Mouse (Mus musculus): ENCODE data around the gene Inpp5b.
A peak's percentile ranks its signal among the peaks of the same experiment; 100 is the strongest.
"Not testable (repeated sequence)": the region's sequence is repeated elsewhere in the genome, so short reads cannot be mapped to it uniquely, and the experiment has no call there.

Gene Inpp5b

DNA sequence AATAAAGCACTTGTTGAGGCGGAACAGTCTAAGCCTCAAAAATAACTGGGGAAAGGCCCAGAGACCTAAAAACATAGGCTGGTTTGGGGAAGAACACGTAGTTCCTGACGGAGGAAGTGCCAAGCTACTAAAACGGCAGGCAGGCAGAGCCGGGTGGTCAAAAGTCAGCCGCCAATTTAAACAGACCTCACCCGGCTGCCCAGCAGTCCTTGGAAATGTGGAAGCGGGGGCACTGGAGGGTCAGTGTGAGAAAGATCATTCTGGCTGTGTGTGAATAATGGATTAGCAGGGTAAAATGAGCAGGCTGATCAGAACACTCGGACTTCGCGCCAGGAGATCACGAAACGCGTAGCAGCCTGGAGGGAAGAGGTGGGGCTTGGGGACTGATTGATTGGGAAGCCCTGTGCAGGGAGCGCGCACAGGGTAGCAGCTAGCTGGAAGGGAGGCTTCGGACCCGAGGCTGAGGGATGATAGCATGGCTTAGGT lies 31.6 kb upstream of the Inpp5b start:
- DNase-seq (ENCODE audit: low read depth, low spot score), result peak; percentile 22

GRCm38 (mm10) chr4:124710776-124711291 lies 30.8 kb upstream of the Inpp5b start:
- peak; percentile 73 for DNase-seq (ENCODE audit: low read depth, low spot score)

- DNase-seq (ENCODE audit: low read depth, low spot score), result no peak
Observed at GRCm38 (mm10) chr4:124712618-124713017, 29.0 kb upstream of the Inpp5b start.

GRCm38 (mm10) chr4:124713850-124714249 lies 27.8 kb upstream of the Inpp5b start:
- DNase-seq (ENCODE audit: low read depth, low spot score), result not testable (repeated sequence)

DNA sequence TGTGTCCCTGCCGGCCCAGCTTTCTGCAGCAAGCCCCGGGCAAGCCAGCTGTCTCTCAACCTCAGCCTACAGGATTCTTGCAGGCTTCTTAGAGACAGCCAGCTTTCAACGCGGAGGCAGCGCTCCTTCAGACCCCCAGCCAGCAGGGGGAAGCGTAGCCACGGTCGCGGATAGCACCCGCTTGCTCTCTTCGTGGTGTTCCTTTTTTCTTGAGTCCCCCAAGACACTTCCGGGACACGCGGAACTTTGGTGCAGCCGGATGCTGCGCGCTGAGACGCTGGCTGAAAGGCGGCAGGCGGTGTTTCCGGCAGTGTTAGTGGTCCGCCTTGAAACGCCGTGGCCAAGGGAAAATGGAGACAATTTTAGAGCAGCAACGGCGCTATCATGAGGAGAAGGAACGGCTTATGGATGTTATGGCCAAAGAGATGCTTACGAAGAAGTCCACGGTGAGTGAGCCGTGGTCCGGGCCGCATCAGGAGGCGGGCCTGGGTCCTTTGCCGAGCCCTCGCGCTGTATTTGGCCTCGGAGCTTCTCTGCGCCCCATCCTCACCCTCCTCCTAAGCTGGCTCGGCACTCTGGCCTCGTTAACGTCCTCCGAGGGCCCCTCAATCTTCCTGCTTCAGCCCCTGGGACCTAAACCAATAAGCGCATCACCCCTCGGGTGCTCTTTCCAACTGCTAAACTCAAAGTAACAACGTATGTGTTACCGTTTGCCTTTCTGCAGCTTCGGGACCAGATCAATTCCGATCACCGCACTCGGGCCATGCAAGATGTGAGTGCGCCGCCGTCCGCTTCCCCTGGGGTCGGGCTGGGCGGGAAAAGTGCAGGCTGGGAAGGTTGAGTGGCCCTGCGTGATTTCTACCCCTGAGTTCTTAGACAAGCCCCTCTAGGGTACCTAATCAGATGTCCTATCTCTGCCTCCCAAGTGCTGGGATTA lies 26.8 kb upstream of the Inpp5b start, which contains the start of gene Sf3a3:
Sf3a3 (plus strand) TSS at position 232 of the 937 bp plus-strand sequence.
- DNase-seq (ENCODE audit: low read depth, low spot score), result peak; percentile 99

- DNase-seq (ENCODE audit: low read depth, low spot score), result no peak
Observed at GRCm38 (mm10) chr4:124719101-124719500, 22.5 kb upstream of the Inpp5b start.

- peak; percentile 22 for DNase-seq (ENCODE audit: low read depth, low spot score)
Observed at GRCm38 (mm10) chr4:124726121-124726520, 15.5 kb upstream of the Inpp5b start.

DNA sequence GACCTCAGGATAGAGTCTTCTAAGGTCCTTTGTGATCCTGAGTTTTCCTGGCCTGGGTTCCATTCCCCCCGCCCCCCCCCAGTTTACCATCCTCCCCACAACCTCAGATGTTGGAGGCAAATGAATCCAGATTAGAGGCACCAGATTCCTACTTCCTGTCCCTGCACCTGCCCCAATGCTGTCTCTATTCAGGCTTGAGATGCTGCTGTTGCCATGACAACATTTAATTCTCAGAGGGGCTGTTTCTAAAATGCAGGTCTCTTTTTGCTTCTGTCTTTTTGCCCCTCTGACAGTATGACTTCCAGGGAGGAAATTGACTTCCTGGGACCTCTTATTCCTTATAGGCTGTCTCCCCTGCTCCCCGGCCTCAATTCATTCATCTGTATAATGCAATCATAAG lies 4.7 kb upstream of the Inpp5b start:
- peak; percentile 50 for DNase-seq (ENCODE audit: low read depth, low spot score)

- DNase-seq (ENCODE audit: low read depth, low spot score), result no peak
Observed at GRCm38 (mm10) chr4:124737486-124737885, 4.2 kb upstream of the Inpp5b start.

- no peak for DNase-seq (ENCODE audit: low read depth, low spot score)
Observed at GRCm38 (mm10) chr4:124738013-124738412, 3.6 kb upstream of the Inpp5b start.

- DNase-seq (ENCODE audit: low read depth, low spot score), result no peak
Observed at GRCm38 (mm10) chr4:124738783-124739182, 2.9 kb upstream of the Inpp5b start.

- peak; percentile 50 for DNase-seq (ENCODE audit: low read depth, low spot score)
Observed at GRCm38 (mm10) chr4:124742839-124743238, 1.2 kb downstream of the Inpp5b start.

GRCm38 (mm10) chr4:124746577-124746976 lies 4.9 kb downstream of the Inpp5b start:
- no peak for DNase-seq (ENCODE audit: low read depth, low spot score)

DNA sequence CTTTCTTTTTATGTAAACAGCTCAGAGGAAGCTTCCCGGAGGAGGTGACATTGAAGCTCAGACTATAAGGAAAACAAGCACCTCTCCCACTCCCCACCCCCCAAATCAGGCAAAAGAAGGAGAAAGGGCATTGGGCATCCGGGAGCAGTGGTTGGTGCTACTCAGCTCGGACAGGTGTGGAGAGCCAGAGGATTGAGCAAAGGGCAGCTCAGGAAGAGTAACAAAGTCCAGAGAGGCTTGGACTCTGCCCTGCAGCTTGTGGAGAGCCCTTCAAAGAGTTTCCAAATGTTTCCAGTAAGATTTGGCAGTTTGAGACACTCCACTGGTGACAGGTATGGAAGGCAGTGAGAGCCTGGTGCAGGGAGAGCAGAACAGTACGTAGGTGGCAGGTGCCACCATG lies 6.2 kb downstream of the Inpp5b start:
- no peak for DNase-seq (ENCODE audit: low read depth, low spot score)

GRCm38 (mm10) chr4:124751300-124752250 lies 9.9 kb downstream of the Inpp5b start:
- DNase-seq (ENCODE audit: low read depth, low spot score), result peak; percentile 99

DNA sequence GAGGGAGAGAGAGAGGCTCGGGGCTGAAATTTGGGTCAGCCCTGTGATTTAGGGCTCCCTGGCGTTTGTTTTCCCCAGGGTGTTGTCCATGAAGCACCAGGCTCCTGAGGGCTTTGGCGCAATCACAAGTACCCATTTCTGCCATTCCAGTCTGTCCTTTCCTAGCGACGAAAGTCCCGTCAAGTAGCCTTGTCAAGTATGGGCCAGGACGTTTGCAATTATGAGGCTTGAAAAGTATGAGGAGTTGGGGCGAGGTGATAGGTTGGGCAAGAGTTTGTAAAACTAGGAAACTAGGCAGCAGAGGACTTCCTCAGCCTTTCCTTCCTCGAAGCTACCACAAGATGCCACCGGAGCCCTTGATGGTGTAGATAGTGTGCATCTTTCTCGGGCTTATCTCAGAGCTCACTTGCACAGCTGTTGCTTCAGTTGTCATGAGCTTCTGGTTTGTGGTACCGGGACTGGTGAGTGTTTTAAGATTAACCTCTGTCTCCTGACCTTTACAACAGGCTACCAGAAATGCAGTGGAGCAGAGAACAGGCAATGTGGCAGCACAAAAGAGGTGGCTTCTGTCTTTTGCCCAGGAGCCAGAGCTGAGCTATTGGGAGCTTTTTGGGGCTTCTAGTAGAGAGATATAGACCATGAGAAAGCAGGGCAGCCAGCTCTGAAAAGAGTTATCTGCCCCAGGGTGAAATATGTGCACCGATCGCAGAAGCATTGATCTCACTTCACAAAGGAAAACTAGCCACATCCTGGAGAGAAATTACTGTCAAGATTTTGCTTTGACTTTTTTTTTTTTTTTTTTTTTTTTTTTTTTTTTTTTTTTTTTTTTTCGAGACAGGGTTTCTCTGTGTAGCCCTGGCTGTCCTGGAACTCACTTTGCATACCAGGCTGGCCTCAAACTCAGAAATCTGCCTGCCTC lies 10.9 kb downstream of the Inpp5b start:
- peak; percentile 22 for DNase-seq (ENCODE audit: low read depth, low spot score)

DNA sequence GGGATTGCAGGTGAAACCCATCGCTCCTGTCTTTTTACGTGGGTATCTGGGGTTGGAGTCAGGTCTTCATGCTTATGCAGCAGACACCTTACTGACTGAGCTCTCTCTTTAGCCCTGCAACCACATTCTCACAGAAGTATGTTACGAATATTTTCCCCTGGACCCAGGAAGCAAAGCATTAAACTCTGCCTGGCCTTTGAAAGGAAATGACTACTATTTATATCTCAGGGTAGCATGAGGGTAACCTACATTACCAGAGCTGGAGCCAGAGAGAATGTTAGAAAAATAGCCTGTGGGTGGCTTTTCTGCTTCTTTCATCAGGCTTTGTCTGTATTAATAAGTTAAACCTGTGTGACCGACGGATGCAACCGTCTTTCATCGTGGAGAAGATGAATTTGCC lies 13.9 kb downstream of the Inpp5b start:
- peak; percentile 22 for DNase-seq (ENCODE audit: low read depth, low spot score)

- DNase-seq (ENCODE audit: low read depth, low spot score), result no peak
Observed at GRCm38 (mm10) chr4:124759305-124759811, 17.7 kb downstream of the Inpp5b start.

- DNase-seq (ENCODE audit: low read depth, low spot score), result no peak
Observed at GRCm38 (mm10) chr4:124761201-124761600, 19.6 kb downstream of the Inpp5b start.

GRCm38 (mm10) chr4:124762858-124763452 lies 21.3 kb downstream of the Inpp5b start:
- peak; percentile 45 for DNase-seq (ENCODE audit: low read depth, low spot score)

Data from brain, adult 2 months (tissue).